Mouse (Mus musculus): ENCODE results near the gene Gm6890. TPM values are rescaled to one million over a fixed set of nuclear protein-coding genes. Genes with fewer than 3 reads are reported as not detected.

Gm6890 gene
- polyA plus RNA-seq (2012; rRNA removed), result not detected in 2 replicates

DNA sequence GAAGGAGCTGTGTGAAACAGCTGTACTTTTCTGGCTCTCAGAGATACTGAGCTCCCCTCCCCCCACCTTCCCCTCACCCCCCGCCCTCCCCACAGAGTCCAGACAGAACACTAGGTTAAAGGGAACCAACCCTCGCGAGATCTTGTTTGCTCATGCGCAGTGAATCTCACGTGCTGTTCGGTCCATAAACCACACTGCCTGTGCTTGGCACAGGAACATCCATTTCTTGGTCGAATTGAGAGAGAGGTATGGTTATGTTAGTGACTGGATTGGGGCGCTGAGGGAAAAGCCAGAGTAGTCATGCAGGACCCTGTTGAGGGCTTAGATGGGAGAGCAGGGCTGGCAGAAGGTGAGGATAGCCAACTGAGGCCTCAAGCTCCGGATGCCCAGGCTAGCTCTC, at the start of gene Gm6890:
Gene Gm6890, plus strand, starts transcription at position 301 of the 400 bp plus-strand sequence.

Other genes with a start within 250 kb of the Gm6890 start
- not detected in 2 replicates for gene Olfr1326-ps1, start 166.0 kb upstream of the Gm6890 start, polyA plus RNA-seq (2012; rRNA removed)
- not detected in 2 replicates for gene Olfr1325, start 148.2 kb upstream of the Gm6890 start, polyA plus RNA-seq (2012; rRNA removed)
- gene Gm5640, start 95.3 kb upstream of the Gm6890 start, polyA plus RNA-seq (2012; rRNA removed), result not detected in 2 replicates
- gene Gm5936, start 96.3 kb downstream of the Gm6890 start, polyA plus RNA-seq (2012; rRNA removed), result not detected in 2 replicates